Comparison of ENCODE assay signal across 8 mouse cellular contexts in the genomic region with DNA sequence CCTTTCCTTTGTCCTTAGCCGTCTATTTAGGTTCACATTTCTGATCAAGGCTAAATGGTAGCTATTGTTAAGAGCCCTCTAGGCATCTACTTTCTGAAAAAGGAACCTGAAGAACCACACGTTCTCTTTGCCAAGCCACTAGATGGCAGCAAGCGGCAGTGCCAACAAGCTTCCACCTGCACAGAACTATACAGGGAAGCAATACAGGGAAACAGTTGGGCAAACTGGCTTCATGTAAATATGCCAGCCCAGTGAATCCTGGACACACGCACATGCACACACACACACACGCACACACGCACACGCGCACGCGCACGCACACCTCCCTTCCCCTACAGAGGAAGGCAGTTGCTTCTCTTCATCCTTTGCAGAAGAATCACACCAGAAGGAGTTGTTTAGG. TPM values are rescaled to one million over a fixed set of nuclear protein-coding genes. Genes with fewer than 3 reads are reported as not detected.
DNase-seq lines count a peak whose midpoint lies in the region; ATAC-seq and TF ChIP-seq lines count a peak whose summit lies in the region.

No protein-coding gene starts in this region.

- WGBS in heart, adult 2 months = 37% methylated on average over 11 of the region's 11 CpGs
- WGBS in kidney, embryonic 15.5 days = 39% methylated on average over 11 of the region's 11 CpGs
- 39% methylated on average over 11 of the region's 11 CpGs for WGBS in limb, embryonic 13.5 days
- 32% methylated on average over 11 of the region's 11 CpGs for WGBS in neural tube, embryonic 12.5 days

- H3K27ac ChIP-seq in heart, adult 2 months = no peak overlapping the region
- no peak overlapping the region for H3K27ac ChIP-seq in kidney, embryonic 15.5 days
- no peak overlapping the region for H3K27ac ChIP-seq in limb, embryonic 13.5 days
- no peak overlapping the region for H3K27ac ChIP-seq in neural tube, embryonic 12.5 days

- DNase-seq in 416B (ENCODE audit: low read depth) = peak; percentile 67
- peak; percentile 48 to 56 for DNase-seq in adrenal gland, adult 18-20 months (ENCODE audit: low spot score in 2 of 2)
- peak; percentile 79 for DNase-seq in embryo, embryonic 10 days (ENCODE audit: low spot score)
- DNase-seq in heart, adult 2 months = peak; percentile 30 to 44
- peak; percentile 36 for DNase-seq in thymus, postnatal 25 days

- H3K4me2 ChIP-seq in kidney, embryonic 15.5 days = no peak overlapping the region
- H3K4me2 ChIP-seq in limb, embryonic 13.5 days (replicated peaks) = no peak overlapping the region
- no peak overlapping the region for H3K4me2 ChIP-seq in neural tube, embryonic 12.5 days (replicated peaks)

- H3K27me3 ChIP-seq in heart, adult 2 months (ENCODE audit: control insufficient read depth, insufficient read depth, low read length) = no peaks in the 10 kb centered on the region
- H3K27me3 ChIP-seq in kidney, embryonic 15.5 days = no peaks in the 10 kb centered on the region
- no peaks in the 10 kb centered on the region for H3K27me3 ChIP-seq in limb, embryonic 13.5 days
- H3K27me3 ChIP-seq in neural tube, embryonic 12.5 days (replicated peaks) = no peaks in the 10 kb centered on the region

- intact Hi-C loops in heart, adult 2 months (cut with DNase I) = loop anchor here (1.0 kb wide), 3 partner anchors 302 to 547 kb away; no protein-coding TSS in a partner anchor

- H3K9me3 ChIP-seq in kidney, embryonic 15.5 days (replicated peaks) = no peaks in the 10 kb centered on the region
- H3K9me3 ChIP-seq in limb, embryonic 13.5 days = no peaks in the 10 kb centered on the region
- no peaks in the 10 kb centered on the region for H3K9me3 ChIP-seq in neural tube, embryonic 12.5 days

- ATAC-seq in kidney, embryonic 15.5 days (replicated peaks; ENCODE audit: low FRiP score) = peak; percentile 49; the same call in 1 of the 2 replicates
- ATAC-seq in limb, embryonic 13.5 days (ENCODE audit: low FRiP score, low read depth) = peak; percentile 48; the same call in 1 of the 2 replicates
- peak; percentile 76 for ATAC-seq in neural tube, embryonic 12.5 days (ENCODE audit: low FRiP score, low read depth)

- TF ChIP-seq POLR2A in heart, adult 2 months (IDR thresholded peaks at IDR 0.05; ENCODE audit: insufficient read depth, low read depth, low read length) = no peak

- TF ChIP-seq EP300 in heart, adult 2 months (IDR thresholded peaks at IDR 0.05; ENCODE audit: insufficient read depth, low read depth, low read length) = 0 out of 2 replicates have a peak, but pooled peaks have one; percentile 54

- no peak overlapping the region for H3K9ac ChIP-seq in heart, adult 2 months (ENCODE audit: low read depth, low read length)
- H3K9ac ChIP-seq in kidney, embryonic 15.5 days = no peak overlapping the region
- no peak overlapping the region for H3K9ac ChIP-seq in limb, embryonic 13.5 days
- H3K9ac ChIP-seq in neural tube, embryonic 12.5 days = no peak overlapping the region

- no peaks in the 10 kb centered on the region for H3K36me3 ChIP-seq in heart, adult 2 months (ENCODE audit: control insufficient read depth, insufficient read depth, low read length)
- H3K36me3 ChIP-seq in kidney, embryonic 15.5 days = no peaks in the 10 kb centered on the region; the same call in 1 of the 2 replicates
- no peaks in the 10 kb centered on the region for H3K36me3 ChIP-seq in limb, embryonic 13.5 days
- H3K36me3 ChIP-seq in neural tube, embryonic 12.5 days = no peaks in the 10 kb centered on the region

- TF ChIP-seq CTCF in heart, adult 2 months (IDR thresholded peaks at IDR 0.05) = peak; percentile 80

- H3K4me3 ChIP-seq in heart, adult 2 months = no peak overlapping the region
- H3K4me3 ChIP-seq in kidney, embryonic 15.5 days (replicated peaks) = no peak overlapping the region
- no peak overlapping the region for H3K4me3 ChIP-seq in limb, embryonic 13.5 days
- H3K4me3 ChIP-seq in neural tube, embryonic 12.5 days = no peak overlapping the region

- H3K4me1 ChIP-seq in heart, adult 2 months (ENCODE audit: control insufficient read depth, insufficient read depth, low read length) = no peaks in the 10 kb centered on the region
- no peaks in the 10 kb centered on the region for H3K4me1 ChIP-seq in kidney, embryonic 15.5 days
- no peaks in the 10 kb centered on the region for H3K4me1 ChIP-seq in limb, embryonic 13.5 days
- H3K4me1 ChIP-seq in neural tube, embryonic 12.5 days = no peaks in the 10 kb centered on the region

- H3K79me2 ChIP-seq in heart, adult 2 months (replicated peaks; ENCODE audit: control insufficient read depth, insufficient read depth, low read length) = no peaks in the 10 kb centered on the region

RNA-seq across cellular contexts. Expression of a gene that starts 7.1 kb away (rescaled TPM):
- total RNA-seq in adrenal gland, adult 18-20 months (2021) = not detected
- not detected for total RNA-seq in heart, adult 2 months (2021)
- polyA plus RNA-seq in heart, adult 2 months (2012; rRNA removed) = not detected in 2 replicates
- polyA plus RNA-seq in kidney, embryonic 15.5 days (2015; fragmentation: Nextera tagmentation; extraction: Ambion mirVana) = 86.7 and 87.7 TPM in 2 replicates
- polyA plus RNA-seq in limb, embryonic 13.5 days (2015; fragmentation: Nextera tagmentation; extraction: Ambion mirVana) = 0.04 and 0.23 TPM in 2 replicates
- 0.27 and 0.43 TPM in 2 replicates for polyA plus RNA-seq in neural tube, embryonic 12.5 days (2016; fragmentation: Nextera tagmentation; extraction: Ambion mirVana)

Comparison
In these comparisons a context has a peak if more than half of its experiments do, and no peak if none do; other contexts are left out.
1. RNA of a gene that starts 7.1 kb away (polyA plus RNA-seq): 86.7 to 87.7 TPM in kidney, embryonic 15.5 days; 0.27 to 0.43 TPM in neural tube, embryonic 12.5 days, not detected in heart, adult 2 months and 0.04 to 0.23 TPM in limb, embryonic 13.5 days; every median in the first group is over 10 times any median in the second.
2. Peak in every context shown above with its lines, with median percentiles within 50 percentile points of each other: DNase-seq and ATAC-seq.